Mouse (Mus musculus) thymus, adult 18-20 months (tissue): ENCODE results near the gene Zfp39.

ENCODE experiments used
- DNase-seq, 2 experiments: peaks; one replicate each; pipeline ENCODE4 v3.0.0; 2022; ENCODE audit warnings: mixed read lengths in 2 of 2

Zfp39 gene

GRCm38 (mm10) chr11:58903511-58904409 is at the start of gene Zfp39:
Gene Zfp39, minus strand, starts transcription at chr11:58904225.
- peak; percentile 92 to 95 for DNase-seq

GRCm38 (mm10) chr11:58953351-58954169 is 49.5 kb upstream of the Zfp39 start:
- peak; percentile 39 to 49 for DNase-seq

GRCm38 (mm10) chr11:58951210-58951609 is 47.2 kb upstream of the Zfp39 start:
- DNase-seq, result no peak

GRCm38 (mm10) chr11:58949480-58950431 is 45.7 kb upstream of the Zfp39 start:
- no peak for DNase-seq

GRCm38 (mm10) chr11:58948542-58949479 is 44.8 kb upstream of the Zfp39 start, which contains the start of gene Hist3h2ba:
Gene Hist3h2ba, plus strand, starts transcription at chr11:58948920.
- DNase-seq, result peak; percentile 48 to 71

- DNase-seq, result no peak
Measured at GRCm38 (mm10) chr11:58947798-58948528, 43.9 kb upstream of the Zfp39 start.

GRCm38 (mm10) chr11:58947306-58947705 is 43.3 kb upstream of the Zfp39 start:
- DNase-seq, result no peak

- DNase-seq, result no peak
Measured at GRCm38 (mm10) chr11:58944136-58944535, 40.1 kb upstream of the Zfp39 start.

GRCm38 (mm10) chr11:58939088-58939439 is 35.0 kb upstream of the Zfp39 start:
- no peak for DNase-seq

- peak; percentile 81 to 83 for DNase-seq
Measured at GRCm38 (mm10) chr11:58938322-58939087, 34.5 kb upstream of the Zfp39 start, which contains the start of gene Rnf187. Gene Rnf187, minus strand, starts transcription at chr11:58938916.

- no peak for DNase-seq
Measured at GRCm38 (mm10) chr11:58937909-58938308, 33.9 kb upstream of the Zfp39 start.

- DNase-seq, result no peak
Measured at GRCm38 (mm10) chr11:58931576-58931975, 27.6 kb upstream of the Zfp39 start.

GRCm38 (mm10) chr11:58930254-58930653 is 26.2 kb upstream of the Zfp39 start:
- no peak for DNase-seq

GRCm38 (mm10) chr11:58929641-58930040 is 25.6 kb upstream of the Zfp39 start:
- DNase-seq, result no peak

- DNase-seq, result no peak
Measured at GRCm38 (mm10) chr11:58929055-58929454, 25.0 kb upstream of the Zfp39 start.

GRCm38 (mm10) chr11:58927790-58928651 is 24.0 kb upstream of the Zfp39 start:
- DNase-seq, result peak; percentile 43 to 68

GRCm38 (mm10) chr11:58927053-58927452 is 23.0 kb upstream of the Zfp39 start:
- DNase-seq, result no peak

GRCm38 (mm10) chr11:58926651-58927050 is 22.6 kb upstream of the Zfp39 start:
- no peak for DNase-seq

- no peak for DNase-seq
Measured at GRCm38 (mm10) chr11:58922420-58922819, 18.4 kb upstream of the Zfp39 start.
